Mouse (Mus musculus) liver, adult 2 months (tissue): ENCODE data around the gene Gm20824. TPM values are rescaled to one million over a fixed set of nuclear protein-coding genes. Genes with fewer than 3 reads are reported as not detected.
"Not testable (repeated sequence)": the region's sequence is repeated elsewhere in the genome, so short reads cannot be mapped to it uniquely, and the experiment has no call there.

Experiments used
- DNase-seq: peaks from one replicate; pipeline ENCODE4 v3.0.0-alpha.2; 2011; ENCODE audit warnings: low read depth, low spot score; ENCODE audit errors: extremely low read depth
- H3K27ac ChIP-seq: fragments of 200-500 bp; replicated peaks from 2 replicates; pipeline ENCODE4 v1.5.1; 2012; ENCODE audit warnings: low read depth, mild to moderate bottlenecking, control low read depth, inconsistent platforms, low read length; ENCODE audit not compliant: insufficient read depth
- H3K27me3 ChIP-seq: fragments of 200-500 bp; 2 replicates; pipeline ENCODE4 v1.6.1; 2012; ENCODE audit warnings: mild to moderate bottlenecking, moderate library complexity, low read length, inconsistent platforms; ENCODE audit not compliant: control insufficient read depth, insufficient read depth
- H3K36me3 ChIP-seq: fragments of 200-500 bp; 2 replicates; pipeline ENCODE4 v1.6.1; 2012; ENCODE audit warnings: low read length, inconsistent platforms; ENCODE audit not compliant: control insufficient read depth, insufficient read depth
- H3K4me1 ChIP-seq: fragments of 200-500 bp; 2 replicates; pipeline ENCODE4 v1.6.1; 2011; ENCODE audit warnings: low read length; ENCODE audit not compliant: control insufficient read depth, insufficient read depth
- H3K4me3 ChIP-seq: fragments of 200-500 bp; 2 replicates; pipeline ENCODE4 v1.5.1; 2011; ENCODE audit warnings: low read depth, mild to moderate bottlenecking, control low read depth, low read length, moderate library complexity; ENCODE audit not compliant: insufficient read depth
- H3K79me2 ChIP-seq: fragments of 200-500 bp; 2 replicates; pipeline ENCODE4 v1.6.1; 2012; ENCODE audit warnings: inconsistent platforms, mild to moderate bottlenecking, low read length, moderate library complexity; ENCODE audit not compliant: control insufficient read depth, insufficient read depth
- H3K9ac ChIP-seq: fragments of 200-500 bp; 2 replicates; pipeline ENCODE4 v1.6.1; 2012; ENCODE audit warnings: low read depth, mild to moderate bottlenecking, control low read depth, inconsistent platforms, low read length
- WGBS: fragments of 180-500 bp; shearing (Covaris S2); methylation state at CpG from one replicate; pipeline ENCODE4 v1.1.7; 2018; 5-methylcytosine and 5-hydroxymethylcytosine counted together
- polyA plus RNA-seq: library from polyadenylated mRNA; depleted of rRNA; stranded (reverse); fragments of >200 nt; gene quantifications from 2 replicates; pipeline ENCODE4 v1.2.3, GENCODE M21; 2012; rRNA removed
- total RNA-seq: library from RNA; depleted of rRNA; stranded (reverse); fragments of >200 nt; gene quantifications from 2 replicates; pipeline ENCODE4 v1.2.3, GENCODE M21; 2014; rRNA removed

Gm20824 gene
- total RNA-seq (not detected in 2 replicates), polyA plus RNA-seq (not detected in 2 replicates)

DNA sequence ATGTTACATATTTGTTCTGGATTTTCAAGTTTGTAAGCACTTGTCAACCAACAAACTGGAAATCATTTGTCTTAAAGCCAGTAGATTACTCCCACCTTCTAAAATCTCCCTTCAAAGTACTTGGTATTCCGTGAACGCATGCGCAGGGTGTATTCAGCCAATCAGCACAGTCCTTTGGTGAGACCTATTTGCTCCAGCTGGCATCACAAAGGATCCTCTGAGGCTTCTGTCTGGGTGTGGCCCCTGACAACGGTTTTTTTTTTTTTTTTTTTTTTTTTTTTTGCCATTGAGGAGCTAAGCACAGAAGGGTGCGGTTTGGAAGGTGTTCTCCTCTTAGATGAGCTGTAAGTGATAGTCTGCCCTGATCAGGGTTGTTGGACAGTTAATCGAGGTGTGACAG lies at the start of gene Gm20824:
Gm20824 (plus strand) TSS at position 301 of the 400 bp plus-strand sequence.
- not testable (repeated sequence) for DNase-seq, H3K4me1 ChIP-seq, H3K4me3 ChIP-seq, H3K79me2 ChIP-seq, H3K9ac ChIP-seq, H3K27me3 ChIP-seq, H3K27ac ChIP-seq, H3K36me3 ChIP-seq
- WGBS: 57% methylated on average over 1 of the region's 6 CpGs

Other genes with a start within 250 kb of the Gm20824 start
- gene Gm20825, start 186.4 kb upstream of the Gm20824 start, total RNA-seq: not detected in 2 replicates
- gene Gm20825, start 186.4 kb upstream of the Gm20824 start, polyA plus RNA-seq: not detected in 2 replicates